Mouse (Mus musculus) lung, adult 2 months (tissue): Measurements from ENCODE around the gene Sdk1. TPM values are rescaled to one million over a fixed set of nuclear protein-coding genes. Genes with fewer than 3 reads are reported as not detected.

Experiments used
- DNase-seq: peaks from one replicate; pipeline ENCODE4 v3.0.0; 2022
- H3K4me1 ChIP-seq: fragments of 200-500 bp; 2 replicates; pipeline ENCODE4 v1.6.1; 2011; ENCODE audit warnings: low read length; ENCODE audit not compliant: control insufficient read depth, insufficient read depth
- H3K4me3 ChIP-seq: fragments of 200-500 bp; replicated peaks from 2 replicates; pipeline ENCODE3; 2011; ENCODE audit warnings: low read depth, mild to moderate bottlenecking, control low read depth, low read length; ENCODE audit errors: extremely low read depth
- CTCF ChIP-seq: fragments of 200-500 bp; IDR thresholded peaks from 2 replicates; pipeline ENCODE4 v1.5.1; 2011; ENCODE audit warnings: mild to moderate bottlenecking, low read length, control low read depth; ENCODE audit not compliant: insufficient read depth
- POLR2A ChIP-seq: fragments of 200-500 bp; IDR thresholded peaks from 2 replicates; pipeline ENCODE4 v1.6.1; 2011; ENCODE audit warnings: low read depth, mild to moderate bottlenecking, control low read depth, low read length, borderline replicate concordance; ENCODE audit errors: extremely low read depth
- whole genome bisulfite sequencing: fragments of 180-500 bp; shearing (Covaris S2); methylation state at CpG from one replicate; pipeline ENCODE4 v1.1.7; 2018; 5-methylcytosine and 5-hydroxymethylcytosine counted together
- polyA plus RNA-seq: library from polyadenylated mRNA; depleted of rRNA; stranded (reverse); fragments of >200 nt; gene quantifications from 2 replicates; pipeline ENCODE4 v1.2.3, GENCODE M21; 2012

Gene Sdk1
- polyA plus RNA-seq, 1 experiment: 1.8 TPM

DNA sequence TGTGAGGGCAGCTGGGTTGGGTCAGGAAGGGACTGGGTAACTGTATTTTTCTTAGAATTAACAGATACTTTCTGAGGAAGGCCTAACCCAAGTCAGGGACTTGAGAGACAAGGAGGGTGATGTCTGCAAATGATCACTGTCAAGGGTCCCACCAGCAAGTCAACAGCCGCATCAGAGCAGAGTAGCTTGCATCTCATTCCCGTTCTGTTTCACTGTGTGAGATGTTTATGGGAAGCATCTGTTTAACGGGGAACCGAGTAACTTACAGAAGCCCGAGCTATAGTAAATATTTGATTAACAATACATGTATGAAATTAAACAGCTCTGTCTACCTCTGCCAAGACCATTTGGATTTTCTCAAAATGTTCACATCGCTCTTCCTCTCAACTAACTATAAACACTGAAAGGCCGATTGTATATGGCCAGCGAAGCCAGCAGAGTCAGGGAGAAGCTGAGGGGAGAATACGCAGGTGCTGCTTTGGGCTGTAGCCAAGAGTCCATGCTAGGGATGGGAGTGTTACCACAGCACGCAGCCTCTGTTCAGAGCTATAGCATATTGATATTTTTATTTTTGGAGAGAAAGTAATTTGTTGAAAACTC is 174.5 kb downstream of the Sdk1 start:
- Histone ChIP-seq H3K4me3 (no peak overlapping the region), H3K4me1 (no peaks in the 10 kb centered on the region)
- TF ChIP-seq POLR2A (no peak), CTCF (no peak)
- WGBS: 52% methylated on average over 10 of the region's 10 CpGs
- DNase-seq: no peak

DNA sequence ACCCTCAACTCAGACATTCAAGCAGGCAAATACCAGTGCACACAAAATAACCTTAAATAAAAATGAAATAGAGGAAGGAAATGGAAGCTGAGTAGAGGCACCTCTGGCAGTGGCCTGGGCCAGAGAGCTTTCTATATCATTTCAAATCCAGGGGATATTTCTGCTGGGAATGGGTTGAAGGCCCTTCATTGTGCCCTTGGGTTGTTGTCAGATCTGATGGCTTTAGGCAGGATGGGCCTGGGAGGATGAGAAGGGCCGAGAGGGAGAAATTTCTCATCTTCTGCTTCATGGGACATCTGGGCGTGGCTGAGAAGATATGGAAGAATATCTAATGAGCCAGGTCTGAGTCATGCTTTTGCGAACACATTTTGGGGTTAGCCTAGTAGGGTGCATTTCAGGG is 186.8 kb downstream of the Sdk1 start:
- Histone ChIP-seq H3K4me3 (no peak overlapping the region), H3K4me1 (no peaks in the 10 kb centered on the region)
- WGBS: 78% methylated on average over 3 of the region's 3 CpGs
- no peak for DNase-seq
- TF ChIP-seq CTCF: no peak
- no peak for TF ChIP-seq POLR2A

- WGBS: 95% methylated on average over 2 of the region's 2 CpGs
Observed at GRCm38 (mm10) chr5:141433286-141433685, 192.0 kb downstream of the Sdk1 start.

DNA sequence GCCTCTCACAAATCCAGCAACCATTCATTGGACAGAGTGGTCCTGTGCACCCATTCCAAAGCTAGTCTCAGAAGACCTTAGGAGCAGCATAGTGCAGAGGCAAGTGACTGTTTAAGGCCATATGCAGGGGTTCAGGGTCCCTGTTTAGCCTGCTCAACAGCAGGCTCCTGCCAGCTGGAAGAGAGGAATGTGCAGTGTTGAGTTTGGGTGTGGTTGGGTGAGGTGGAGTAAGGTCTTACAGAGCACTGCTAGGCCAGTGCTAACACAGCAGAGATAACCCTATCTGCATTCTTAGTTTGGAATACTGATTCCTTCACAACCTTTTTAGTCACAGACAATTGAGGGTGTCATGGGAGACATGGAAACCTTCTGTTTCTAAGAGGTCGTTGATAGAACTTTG is 206.0 kb downstream of the Sdk1 start:
- TF ChIP-seq POLR2A: no peak
- TF ChIP-seq CTCF: no peak
- H3K4me3 ChIP-seq: no peak overlapping the region
- 66% methylated on average over 1 of the region's 1 CpGs for WGBS
- DNase-seq: no peak
- H3K4me1 ChIP-seq: no peaks in the 10 kb centered on the region

More at GRCm38 (mm10) chr5:141433286-141433685, 192.0 kb downstream of the Sdk1 start:
- no peaks in the 10 kb centered on the region for H3K4me1 ChIP-seq
- no peak overlapping the region for H3K4me3 ChIP-seq
- DNase-seq: no peak
- TF ChIP-seq CTCF (no peak), POLR2A (no peak)

DNA sequence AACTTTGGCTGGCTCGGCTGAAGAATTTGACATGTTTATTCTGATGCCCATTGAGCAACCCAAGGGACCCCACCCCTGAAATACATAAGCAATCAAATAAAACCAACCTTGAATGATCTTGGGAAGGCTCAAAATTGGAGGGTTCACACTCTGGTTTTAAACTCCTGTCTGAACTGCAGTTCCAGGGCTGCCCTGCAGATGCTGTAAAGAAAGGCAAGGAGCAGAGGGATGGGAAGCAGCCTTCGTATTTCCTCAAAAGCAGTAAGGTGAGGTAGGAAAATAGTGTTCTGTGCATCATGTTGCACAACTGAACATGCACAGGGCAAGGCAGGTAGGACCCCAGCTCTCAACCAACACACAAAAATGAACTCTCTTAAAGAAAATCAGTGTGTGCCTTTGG is 222.1 kb downstream of the Sdk1 start:
- Histone ChIP-seq H3K4me1 (no peaks in the 10 kb centered on the region), H3K4me3 (no peak overlapping the region)
- TF ChIP-seq CTCF: no peak
- TF ChIP-seq POLR2A: no peak
- 56% methylated on average over 2 of the region's 2 CpGs for WGBS
- DNase-seq: no peak

DNA sequence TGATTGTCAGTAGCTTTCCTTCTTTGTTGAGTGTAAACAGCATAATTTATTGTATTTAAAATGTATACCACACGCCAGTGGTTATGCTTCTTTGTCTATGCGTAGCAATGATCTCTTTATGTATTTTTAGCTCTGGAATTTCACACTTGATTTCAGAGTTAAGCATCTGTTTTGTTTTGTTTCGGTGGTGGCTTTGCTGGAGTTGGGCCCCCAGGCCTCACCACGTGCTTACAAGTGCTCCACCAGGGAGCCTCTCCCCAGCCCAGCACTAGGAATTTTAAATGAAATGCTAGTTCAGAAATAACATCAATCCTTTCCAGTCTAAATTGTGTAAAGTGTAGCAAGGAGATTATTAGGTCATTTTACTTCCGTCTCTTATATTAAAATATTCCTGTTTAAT is 227.5 kb downstream of the Sdk1 start:
- DNase-seq: no peak
- Histone ChIP-seq H3K4me1 (no peaks in the 10 kb centered on the region), H3K4me3 (no peak overlapping the region)
- WGBS: 60% methylated on average over 5 of the region's 5 CpGs
- TF ChIP-seq POLR2A (no peak), CTCF (no peak)

- TF ChIP-seq POLR2A (no peak), CTCF (no peak)
- no peak for DNase-seq
- Histone ChIP-seq H3K4me1 (no peaks in the 10 kb centered on the region), H3K4me3 (no peak overlapping the region)
- 52% methylated on average over 6 of the region's 6 CpGs for WGBS
Observed at GRCm38 (mm10) chr5:141505281-141505680, 264.0 kb downstream of the Sdk1 start.

DNA sequence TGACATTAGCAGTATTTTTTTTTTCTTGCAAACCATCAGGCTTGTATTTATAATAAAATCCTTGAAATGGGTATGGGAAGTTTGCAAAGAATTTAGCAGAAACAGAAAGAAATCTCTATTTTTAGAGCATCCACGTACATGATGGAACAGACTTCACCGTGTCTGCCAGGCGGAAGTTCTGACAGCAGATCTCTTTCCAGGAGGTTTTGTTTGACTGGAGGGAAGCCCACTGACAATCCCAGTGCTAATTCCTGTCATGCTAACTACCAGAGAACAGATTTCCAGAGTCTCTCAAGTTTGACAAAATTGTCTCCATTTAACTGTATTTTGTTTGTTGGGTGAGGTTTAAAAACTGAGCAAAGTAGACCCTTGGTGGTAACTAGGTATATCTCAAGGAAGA is 265.1 kb downstream of the Sdk1 start:
- 71% methylated on average over 3 of the region's 3 CpGs for WGBS
- TF ChIP-seq CTCF (no peak), POLR2A (no peak)
- no peak for DNase-seq
- H3K4me3 ChIP-seq: no peak overlapping the region
- H3K4me1 ChIP-seq: no peaks in the 10 kb centered on the region

GRCm38 (mm10) chr5:141524801-141525715 is 283.8 kb downstream of the Sdk1 start:
- Histone ChIP-seq H3K4me1 (no peaks in the 10 kb centered on the region), H3K4me3 (no peak overlapping the region)
- TF ChIP-seq CTCF (no peak), POLR2A (no peak)
- no peak for DNase-seq
- WGBS: 23% methylated on average over 13 of the region's 13 CpGs

GRCm38 (mm10) chr5:141540193-141540592 is 298.9 kb downstream of the Sdk1 start:
- TF ChIP-seq POLR2A: no peak
- peak; percentile 8; the same call in 1 of the 2 replicates for TF ChIP-seq CTCF
- WGBS: 38% methylated on average over 5 of the region's 5 CpGs
- H3K4me3 ChIP-seq: no peak overlapping the region
- no peak for DNase-seq
- no peaks in the 10 kb centered on the region for H3K4me1 ChIP-seq
